Mouse (Mus musculus): ENCODE data around the gene Slc35g3. TPM values are rescaled to one million over a fixed set of nuclear protein-coding genes. Genes with fewer than 3 reads are reported as not detected.

The Slc35g3 gene
- total and polyA plus RNA-seq, 3 experiments: 0.18 to 0.27 TPM; not detected in 1

DNA sequence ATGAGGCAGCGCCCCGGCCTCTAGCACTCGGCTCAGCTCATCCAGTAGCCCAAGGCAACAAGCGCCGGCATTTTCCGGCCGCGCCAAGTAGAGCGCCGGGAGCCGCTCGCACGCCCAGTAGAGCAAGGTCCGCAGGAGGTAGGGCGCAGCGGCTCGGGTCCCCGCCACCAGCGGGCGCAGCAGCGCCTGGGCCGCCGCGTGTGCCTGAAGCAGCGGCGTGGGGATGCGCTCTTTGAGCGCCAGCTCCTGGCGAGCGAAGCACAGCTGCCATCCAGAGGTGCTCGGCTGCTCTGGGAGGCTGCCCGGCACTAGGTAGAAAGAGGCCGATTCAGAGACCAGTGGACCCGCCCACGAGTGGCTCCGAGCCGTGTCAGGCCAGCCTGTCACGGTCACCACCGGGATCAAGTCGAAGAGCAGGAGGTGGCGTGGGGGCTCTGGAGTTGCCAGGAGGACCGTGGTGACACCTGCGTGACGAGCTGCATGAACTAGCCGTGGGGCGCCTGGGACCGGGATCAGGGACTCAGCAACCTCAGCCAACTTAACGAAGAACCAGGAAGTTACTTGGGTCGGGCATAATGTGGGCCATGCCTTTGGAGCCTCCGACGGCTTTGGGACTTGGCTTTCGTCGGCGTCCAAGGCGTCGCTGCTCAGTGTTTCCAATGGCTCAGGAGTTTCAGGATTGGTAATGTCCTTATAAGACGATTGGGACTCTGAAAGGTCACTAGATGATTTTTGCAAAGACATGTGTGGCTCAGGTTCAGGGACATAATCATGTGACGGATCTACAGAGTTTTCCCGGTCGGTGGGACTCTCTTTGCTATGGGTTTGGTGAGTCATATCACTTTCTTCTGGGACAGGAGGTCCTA is 42.3 kb upstream of the Slc35g3 start:
- H3K9me3 ChIP-seq (replicated peaks): no peaks in the 10 kb centered on the region
- peaks cover 78% of the 10 kb centered on the region for H3K27me3 ChIP-seq (ENCODE audit: insufficient read depth, low read length)
- H3K4me3 ChIP-seq (ENCODE audit: low read depth, low read length): peak overlapping the region; percentile 70; the same call in 1 of the 2 replicates
- DNase-seq (ENCODE audit: low spot score) (peak; percentile 85), ATAC-seq (ENCODE audit: extremely low read depth, insufficient number of reproducible peaks, low FRiP score, poor library complexity, severe bottlenecking) (no peak)
- peaks cover 52% of the 10 kb centered on the region for H3K4me1 ChIP-seq (ENCODE audit: insufficient read depth, low read depth, low read length)
- no peaks in the 10 kb centered on the region for H3K36me3 ChIP-seq (replicated peaks)
- no peak for TF ChIP-seq GATA1 (IDR thresholded peaks at IDR 0.05; ENCODE audit: borderline replicate concordance, low read length)
- TF ChIP-seq GATA2 (IDR thresholded peaks at IDR 0.05; ENCODE audit: borderline replicate concordance, low read depth, low read length): no peak
- no peak for TF ChIP-seq POLR2AphosphoS5 (IDR thresholded peaks at IDR 0.05; ENCODE audit: insufficient replicate concordance, low read depth, low read length)
- no peak for TF ChIP-seq CTCF (IDR thresholded peaks at IDR 0.05; ENCODE audit: low read depth, low read length)
- TF ChIP-seq TAL1 (conservative IDR thresholded peaks at IDR 0.05; ENCODE audit: low read depth, low read length): no peak

DNA sequence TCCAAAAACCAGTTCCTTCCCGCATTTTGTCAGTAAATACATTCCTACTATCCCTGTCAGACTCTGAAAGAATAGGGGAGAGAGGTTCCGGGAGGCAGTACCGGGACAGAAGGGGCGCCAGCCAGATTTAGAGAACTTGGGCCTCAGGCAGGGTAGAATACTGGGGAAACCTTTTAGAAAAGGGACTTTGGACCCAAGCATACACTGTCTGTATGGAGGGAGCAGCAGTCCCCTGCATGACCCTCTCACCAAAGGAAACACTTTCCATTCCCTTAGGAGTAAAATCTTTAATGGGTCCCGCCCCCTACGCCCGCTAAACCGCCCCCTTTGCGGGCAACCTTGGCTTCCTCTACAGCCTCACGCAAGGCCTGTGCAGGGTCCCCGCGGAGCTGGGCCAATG is 41.6 kb upstream of the Slc35g3 start:
- no peaks in the 10 kb centered on the region for H3K9me3 ChIP-seq (replicated peaks)
- TF ChIP-seq TAL1 (conservative IDR thresholded peaks at IDR 0.05; ENCODE audit: low read depth, low read length) (no peak), CTCF (IDR thresholded peaks at IDR 0.05; ENCODE audit: low read depth, low read length) (no peak), GATA2 (IDR thresholded peaks at IDR 0.05; ENCODE audit: borderline replicate concordance, low read depth, low read length) (no peak), GATA1 (IDR thresholded peaks at IDR 0.05; ENCODE audit: borderline replicate concordance, low read length) (no peak), POLR2AphosphoS5 (IDR thresholded peaks at IDR 0.05; ENCODE audit: insufficient replicate concordance, low read depth, low read length) (no peak)
- ATAC-seq (ENCODE audit: extremely low read depth, insufficient number of reproducible peaks, low FRiP score, poor library complexity, severe bottlenecking) (no peak), DNase-seq (ENCODE audit: low spot score) (no peak)
- peaks cover 2% of the 10 kb centered on the region for H3K36me3 ChIP-seq (replicated peaks)
- peaks cover 81% of the 10 kb centered on the region for H3K27me3 ChIP-seq (ENCODE audit: insufficient read depth, low read length)
- peaks cover 55% of the 10 kb centered on the region for H3K4me1 ChIP-seq (ENCODE audit: insufficient read depth, low read depth, low read length)
- H3K4me3 ChIP-seq (ENCODE audit: low read depth, low read length): peak overlapping the region; percentile 70; the same call in 1 of the 2 replicates

DNA sequence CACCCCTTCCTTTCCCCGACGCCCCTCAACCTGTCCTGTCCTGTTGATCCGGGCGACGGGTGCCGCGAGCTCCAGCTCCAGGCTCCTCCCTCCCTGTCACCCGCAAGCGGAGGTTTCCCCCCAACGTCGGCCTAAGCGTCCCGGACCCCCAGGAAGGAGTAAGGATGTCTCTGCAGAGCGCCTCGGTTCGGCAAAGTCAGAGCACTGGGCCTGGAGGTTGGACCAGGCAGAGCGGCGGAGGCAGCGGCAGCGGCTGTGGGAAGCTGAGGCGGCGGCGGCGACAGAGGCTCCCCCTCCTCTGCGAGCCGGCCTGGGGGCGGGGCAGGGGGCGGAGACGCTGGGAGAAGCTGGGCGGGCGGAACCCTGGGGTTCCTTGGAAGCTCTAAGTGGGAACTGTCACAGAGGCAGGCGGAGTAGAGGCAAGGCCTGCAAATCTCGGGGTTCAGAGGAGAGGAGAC is 40.9 kb upstream of the Slc35g3 start:
- peaks cover 8% of the 10 kb centered on the region for H3K36me3 ChIP-seq (replicated peaks)
- peaks cover 55% of the 10 kb centered on the region for H3K4me1 ChIP-seq (ENCODE audit: insufficient read depth, low read depth, low read length)
- ATAC-seq (ENCODE audit: extremely low read depth, insufficient number of reproducible peaks, low FRiP score, poor library complexity, severe bottlenecking) (0 out of 2 replicates have a peak, but pooled peaks have one; percentile 49), DNase-seq (ENCODE audit: low spot score) (peak; percentile 78)
- peak overlapping the region; percentile 70 for H3K4me3 ChIP-seq (ENCODE audit: low read depth, low read length)
- H3K27me3 ChIP-seq (ENCODE audit: insufficient read depth, low read length): peaks cover 83% of the 10 kb centered on the region
- no peaks in the 10 kb centered on the region for H3K9me3 ChIP-seq (replicated peaks)
- TF ChIP-seq TAL1 (conservative IDR thresholded peaks at IDR 0.05; ENCODE audit: low read depth, low read length) (no peak), CTCF (IDR thresholded peaks at IDR 0.05; ENCODE audit: low read depth, low read length) (no peak)

DNA sequence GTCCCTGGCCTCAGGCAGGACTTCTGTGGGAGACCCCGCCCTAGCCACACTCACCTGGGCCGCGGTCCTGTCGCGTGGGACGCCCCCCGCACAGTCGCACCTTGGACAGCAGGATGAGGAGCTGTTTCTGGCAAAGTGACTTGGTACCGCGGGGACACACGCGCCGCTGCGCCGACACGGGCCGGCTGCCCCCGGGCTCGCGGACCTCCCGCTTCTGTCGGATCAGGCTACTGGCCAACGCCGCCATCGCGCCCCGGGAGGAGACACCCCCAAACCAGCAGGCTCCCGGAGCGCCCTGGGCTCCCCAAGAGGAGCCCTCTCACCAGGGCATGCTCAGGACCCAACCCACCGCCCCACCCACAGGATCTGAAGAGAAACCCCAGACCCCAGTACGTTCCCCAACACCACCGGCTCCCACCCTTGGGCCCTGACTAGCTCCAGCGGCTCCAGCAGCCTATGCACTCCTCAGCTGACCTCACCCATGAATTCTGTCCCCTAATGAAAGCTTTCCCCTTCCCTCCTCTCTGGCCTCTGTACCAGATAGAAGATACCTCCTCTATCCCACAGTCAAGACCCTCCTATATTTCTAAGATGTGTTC is 39.7 kb upstream of the Slc35g3 start, which contains the start of gene Fgf11:
TSS of gene Fgf11 (minus strand) at position 479 of the 599 bp plus-strand sequence.
- Histone ChIP-seq H3K9me3 (replicated peaks) (no peaks in the 10 kb centered on the region), H3K36me3 (replicated peaks) (peaks cover 11% of the 10 kb centered on the region), H3K4me1 (ENCODE audit: insufficient read depth, low read depth, low read length) (peaks cover 55% of the 10 kb centered on the region), H3K4me3 (ENCODE audit: low read depth, low read length) (peak within 1 kb of the TSS; percentile 70), H3K27me3 (ENCODE audit: insufficient read depth, low read length) (peaks cover 87% of the 10 kb centered on the region)
- TF ChIP-seq GATA2 (IDR thresholded peaks at IDR 0.05; ENCODE audit: borderline replicate concordance, low read depth, low read length): no peak
- no peak for TF ChIP-seq TAL1 (conservative IDR thresholded peaks at IDR 0.05; ENCODE audit: low read depth, low read length)
- no peak for TF ChIP-seq CTCF (IDR thresholded peaks at IDR 0.05; ENCODE audit: low read depth, low read length)
- TF ChIP-seq POLR2AphosphoS5 (IDR thresholded peaks at IDR 0.05; ENCODE audit: insufficient replicate concordance, low read depth, low read length): no peak
- TF ChIP-seq GATA1 (IDR thresholded peaks at IDR 0.05; ENCODE audit: borderline replicate concordance, low read length): no peak
- DNase-seq (ENCODE audit: low spot score) (no peak), ATAC-seq (ENCODE audit: extremely low read depth, insufficient number of reproducible peaks, low FRiP score, poor library complexity, severe bottlenecking) (no peak)

DNA sequence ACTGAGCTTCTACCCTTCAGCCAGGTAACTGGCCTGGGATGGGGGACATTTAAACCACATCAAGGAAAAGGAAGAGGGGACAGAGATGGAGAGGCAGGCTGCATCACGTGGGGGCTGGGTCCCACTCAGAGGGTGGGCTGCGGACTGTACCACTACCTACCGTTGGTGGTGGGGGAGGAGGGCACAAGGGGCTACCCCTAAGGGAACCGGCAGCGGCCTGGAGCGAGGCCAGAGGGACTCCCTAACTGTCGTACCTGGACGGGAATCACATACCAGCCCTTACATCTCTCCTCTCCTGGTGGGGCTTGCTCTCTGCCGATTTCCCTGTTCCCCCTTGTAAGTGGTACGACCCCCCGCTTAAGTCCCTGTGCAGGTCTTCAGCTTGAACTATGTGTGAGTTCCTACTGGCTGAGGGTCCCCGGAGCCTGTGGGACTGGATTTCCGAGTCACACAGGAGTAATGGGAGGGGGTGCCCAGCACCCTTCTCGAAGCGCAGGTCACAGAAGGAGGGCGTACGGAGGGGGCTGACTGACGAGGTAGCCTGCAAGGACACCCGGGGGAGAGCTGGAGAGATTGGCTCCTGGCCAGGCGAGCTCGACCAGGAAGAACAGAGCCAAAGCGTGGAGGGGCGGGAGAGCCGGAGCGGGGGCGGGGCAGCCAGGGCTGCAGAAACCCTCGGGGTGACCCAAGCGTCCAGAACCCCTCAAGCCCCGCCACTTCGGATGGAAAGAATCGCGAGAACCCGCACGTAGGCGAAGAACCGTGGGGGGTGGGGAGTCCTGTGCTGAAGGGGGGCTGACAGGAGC is 38.8 kb upstream of the Slc35g3 start:
- peaks cover 87% of the 10 kb centered on the region for H3K27me3 ChIP-seq (ENCODE audit: insufficient read depth, low read length)
- H3K9me3 ChIP-seq (replicated peaks): no peaks in the 10 kb centered on the region
- peak; percentile 47 for DNase-seq (ENCODE audit: low spot score)
- peaks cover 11% of the 10 kb centered on the region for H3K36me3 ChIP-seq (replicated peaks)
- ATAC-seq (ENCODE audit: extremely low read depth, insufficient number of reproducible peaks, low FRiP score, poor library complexity, severe bottlenecking): no peak
- peaks cover 61% of the 10 kb centered on the region for H3K4me1 ChIP-seq (ENCODE audit: insufficient read depth, low read depth, low read length)
- TF ChIP-seq POLR2AphosphoS5 (IDR thresholded peaks at IDR 0.05; ENCODE audit: insufficient replicate concordance, low read depth, low read length): no peak
- no peak for TF ChIP-seq GATA1 (IDR thresholded peaks at IDR 0.05; ENCODE audit: borderline replicate concordance, low read length)
- no peak for TF ChIP-seq GATA2 (IDR thresholded peaks at IDR 0.05; ENCODE audit: borderline replicate concordance, low read depth, low read length)
- TF ChIP-seq CTCF (IDR thresholded peaks at IDR 0.05; ENCODE audit: low read depth, low read length): no peak
- no peak for TF ChIP-seq TAL1 (conservative IDR thresholded peaks at IDR 0.05; ENCODE audit: low read depth, low read length)
- peak overlapping the region; percentile 68 for H3K4me3 ChIP-seq (ENCODE audit: low read depth, low read length)

DNA sequence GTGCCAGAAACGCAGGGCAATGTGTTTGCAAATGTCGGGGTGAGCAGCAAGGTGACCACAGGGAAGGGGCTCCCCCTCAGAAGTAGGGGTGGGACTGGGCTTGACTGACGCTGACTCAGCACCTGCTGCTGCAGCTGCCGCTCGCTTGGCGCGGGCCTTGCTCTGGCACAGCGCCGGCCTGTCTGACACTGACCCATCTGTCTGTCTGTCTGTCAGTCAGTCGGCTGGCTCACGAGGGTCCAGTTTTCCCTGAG is 38.3 kb upstream of the Slc35g3 start:
- TF ChIP-seq GATA2 (IDR thresholded peaks at IDR 0.05; ENCODE audit: borderline replicate concordance, low read depth, low read length) (no peak), POLR2AphosphoS5 (IDR thresholded peaks at IDR 0.05; ENCODE audit: insufficient replicate concordance, low read depth, low read length) (no peak), CTCF (IDR thresholded peaks at IDR 0.05; ENCODE audit: low read depth, low read length) (no peak), GATA1 (IDR thresholded peaks at IDR 0.05; ENCODE audit: borderline replicate concordance, low read length) (no peak), TAL1 (conservative IDR thresholded peaks at IDR 0.05; ENCODE audit: low read depth, low read length) (no peak)
- H3K27me3 ChIP-seq (ENCODE audit: insufficient read depth, low read length): peaks cover 82% of the 10 kb centered on the region
- peak; percentile 34 for DNase-seq (ENCODE audit: low spot score)

More for the DNA sequence above, 38.3 kb upstream of the Slc35g3 start:
- no peak for ATAC-seq (ENCODE audit: extremely low read depth, insufficient number of reproducible peaks, low FRiP score, poor library complexity, severe bottlenecking)
- Histone ChIP-seq H3K36me3 (replicated peaks) (peaks cover 11% of the 10 kb centered on the region), H3K9me3 (replicated peaks) (no peaks in the 10 kb centered on the region), H3K4me1 (ENCODE audit: insufficient read depth, low read depth, low read length) (peaks cover 66% of the 10 kb centered on the region), H3K4me3 (ENCODE audit: low read depth, low read length) (peak overlapping the region; percentile 68; the same call in 1 of the 2 replicates)

Data from G1E (cell line).